Mouse (Mus musculus): ENCODE measurements around the gene Fbxl15.

- TF ChIP-seq CTCF (IDR thresholded peaks at IDR 0.05; ENCODE audit: insufficient read depth, low read length): no peak
- TF ChIP-seq POLR2A (IDR thresholded peaks at IDR 0.05; ENCODE audit: borderline replicate concordance, extremely low read depth, low read depth, low read length): no peak
These were observed 21.6 kb downstream of the Fbxl15 start for GRCm38 (mm10) chr19:46349550-46349949.
